Mouse (Mus musculus): ENCODE data around the gene Usp6nl. TPM values are rescaled to one million over a fixed set of nuclear protein-coding genes. Genes with fewer than 3 reads are reported as not detected.
A peak's percentile ranks its signal among the peaks of the same experiment; 100 is the strongest.

Gene Usp6nl
- polyA plus RNA-seq, 1 experiment = 8.6 TPM

GRCm38 (mm10) chr2:6449656-6450055 is 127.2 kb downstream of the Usp6nl start:
- Histone ChIP-seq H3K4me1 (ENCODE audit: control insufficient read depth, insufficient read depth, low read length) (no peaks in the 10 kb centered on the region), H3K4me3 (ENCODE audit: insufficient read depth, low read length) (no peak overlapping the region), H3K27ac (ENCODE audit: insufficient read depth, low read length) (no peak overlapping the region)
- TF ChIP-seq CTCF (IDR thresholded peaks at IDR 0.05; ENCODE audit: extremely low read depth, insufficient read depth, low read length) = no peak
- no peak for TF ChIP-seq POLR2A (IDR thresholded peaks at IDR 0.05; ENCODE audit: extremely low read depth, insufficient read depth, low read length)

- TF ChIP-seq POLR2A (IDR thresholded peaks at IDR 0.05; ENCODE audit: extremely low read depth, insufficient read depth, low read length) (no peak), CTCF (IDR thresholded peaks at IDR 0.05; ENCODE audit: extremely low read depth, insufficient read depth, low read length) (no peak)
- H3K4me3 ChIP-seq (ENCODE audit: insufficient read depth, low read length) = no peak overlapping the region
- no peak overlapping the region for H3K27ac ChIP-seq (ENCODE audit: insufficient read depth, low read length)
- no peaks in the 10 kb centered on the region for H3K4me1 ChIP-seq (ENCODE audit: control insufficient read depth, insufficient read depth, low read length)
Measured at GRCm38 (mm10) chr2:6450544-6450943, 128.1 kb downstream of the Usp6nl start.

- H3K4me3 ChIP-seq (ENCODE audit: insufficient read depth, low read length) = no peak overlapping the region
- no peak overlapping the region for H3K27ac ChIP-seq (ENCODE audit: insufficient read depth, low read length)
- no peaks in the 10 kb centered on the region for H3K4me1 ChIP-seq (ENCODE audit: control insufficient read depth, insufficient read depth, low read length)
- TF ChIP-seq POLR2A (IDR thresholded peaks at IDR 0.05; ENCODE audit: extremely low read depth, insufficient read depth, low read length) = no peak
- TF ChIP-seq CTCF (IDR thresholded peaks at IDR 0.05; ENCODE audit: extremely low read depth, insufficient read depth, low read length) = no peak
Measured at GRCm38 (mm10) chr2:6454941-6455516, 132.6 kb downstream of the Usp6nl start.

GRCm38 (mm10) chr2:6459282-6460047 is 137.0 kb downstream of the Usp6nl start:
- no peaks in the 10 kb centered on the region for H3K4me1 ChIP-seq (ENCODE audit: control insufficient read depth, insufficient read depth, low read length)
- H3K27ac ChIP-seq (ENCODE audit: insufficient read depth, low read length) = no peak overlapping the region
- TF ChIP-seq CTCF (IDR thresholded peaks at IDR 0.05; ENCODE audit: extremely low read depth, insufficient read depth, low read length) = no peak
- no peak for TF ChIP-seq POLR2A (IDR thresholded peaks at IDR 0.05; ENCODE audit: extremely low read depth, insufficient read depth, low read length)
- no peak overlapping the region for H3K4me3 ChIP-seq (ENCODE audit: insufficient read depth, low read length)

GRCm38 (mm10) chr2:6462306-6462705 is 139.8 kb downstream of the Usp6nl start:
- Histone ChIP-seq H3K4me1 (ENCODE audit: control insufficient read depth, insufficient read depth, low read length) (no peaks in the 10 kb centered on the region), H3K27ac (ENCODE audit: insufficient read depth, low read length) (no peak overlapping the region), H3K4me3 (ENCODE audit: insufficient read depth, low read length) (no peak overlapping the region)
- no peak for TF ChIP-seq CTCF (IDR thresholded peaks at IDR 0.05; ENCODE audit: extremely low read depth, insufficient read depth, low read length)
- no peak for TF ChIP-seq POLR2A (IDR thresholded peaks at IDR 0.05; ENCODE audit: extremely low read depth, insufficient read depth, low read length)

GRCm38 (mm10) chr2:6463772-6464661 is 141.6 kb downstream of the Usp6nl start:
- no peak overlapping the region for H3K27ac ChIP-seq (ENCODE audit: insufficient read depth, low read length)
- no peak for TF ChIP-seq POLR2A (IDR thresholded peaks at IDR 0.05; ENCODE audit: extremely low read depth, insufficient read depth, low read length)
- no peak for TF ChIP-seq CTCF (IDR thresholded peaks at IDR 0.05; ENCODE audit: extremely low read depth, insufficient read depth, low read length)
- H3K4me1 ChIP-seq (ENCODE audit: control insufficient read depth, insufficient read depth, low read length) = no peaks in the 10 kb centered on the region
- H3K4me3 ChIP-seq (ENCODE audit: insufficient read depth, low read length) = no peak overlapping the region

GRCm38 (mm10) chr2:6466396-6466795 is 143.9 kb downstream of the Usp6nl start:
- H3K4me1 ChIP-seq (ENCODE audit: control insufficient read depth, insufficient read depth, low read length) = no peaks in the 10 kb centered on the region
- no peak overlapping the region for H3K27ac ChIP-seq (ENCODE audit: insufficient read depth, low read length)
- TF ChIP-seq POLR2A (IDR thresholded peaks at IDR 0.05; ENCODE audit: extremely low read depth, insufficient read depth, low read length) (no peak), CTCF (IDR thresholded peaks at IDR 0.05; ENCODE audit: extremely low read depth, insufficient read depth, low read length) (no peak)
- H3K4me3 ChIP-seq (ENCODE audit: insufficient read depth, low read length) = no peak overlapping the region

GRCm38 (mm10) chr2:6467318-6467717 is 144.9 kb downstream of the Usp6nl start:
- Histone ChIP-seq H3K27ac (ENCODE audit: insufficient read depth, low read length) (no peak overlapping the region), H3K4me1 (ENCODE audit: control insufficient read depth, insufficient read depth, low read length) (no peaks in the 10 kb centered on the region), H3K4me3 (ENCODE audit: insufficient read depth, low read length) (no peak overlapping the region)
- TF ChIP-seq CTCF (IDR thresholded peaks at IDR 0.05; ENCODE audit: extremely low read depth, insufficient read depth, low read length) (no peak), POLR2A (IDR thresholded peaks at IDR 0.05; ENCODE audit: extremely low read depth, insufficient read depth, low read length) (no peak)

GRCm38 (mm10) chr2:6469164-6469563 is 146.7 kb downstream of the Usp6nl start:
- TF ChIP-seq CTCF (IDR thresholded peaks at IDR 0.05; ENCODE audit: extremely low read depth, insufficient read depth, low read length) (peak; percentile 91), POLR2A (IDR thresholded peaks at IDR 0.05; ENCODE audit: extremely low read depth, insufficient read depth, low read length) (no peak)
- Histone ChIP-seq H3K4me3 (ENCODE audit: insufficient read depth, low read length) (no peak overlapping the region), H3K4me1 (ENCODE audit: control insufficient read depth, insufficient read depth, low read length) (no peaks in the 10 kb centered on the region), H3K27ac (ENCODE audit: insufficient read depth, low read length) (no peak overlapping the region)

All from cortical plate, adult 2 months (tissue).